Mouse (Mus musculus) small intestine, adult 2 months (tissue): ENCODE measurements around the gene Wfdc3.
A peak's percentile ranks its signal among the peaks of the same experiment; 100 is the strongest.

Source experiments
- CTCF ChIP-seq: fragments of 200-500 bp; IDR thresholded peaks from 2 replicates; pipeline ENCODE4 v1.5.1; 2012; ENCODE audit warnings: low read depth, mild to moderate bottlenecking, control low read depth, inconsistent platforms, low read length, moderate library complexity, mixed read lengths; ENCODE audit not compliant: insufficient replicate concordance, insufficient read length; ENCODE audit errors: extremely low read depth
- POLR2A ChIP-seq: fragments of 200-500 bp; IDR thresholded peaks from 2 replicates; pipeline ENCODE4 v1.6.1; 2012; ENCODE audit warnings: low read depth, mild to moderate bottlenecking, control low read depth, inconsistent platforms, low read length, moderate library complexity

DNA sequence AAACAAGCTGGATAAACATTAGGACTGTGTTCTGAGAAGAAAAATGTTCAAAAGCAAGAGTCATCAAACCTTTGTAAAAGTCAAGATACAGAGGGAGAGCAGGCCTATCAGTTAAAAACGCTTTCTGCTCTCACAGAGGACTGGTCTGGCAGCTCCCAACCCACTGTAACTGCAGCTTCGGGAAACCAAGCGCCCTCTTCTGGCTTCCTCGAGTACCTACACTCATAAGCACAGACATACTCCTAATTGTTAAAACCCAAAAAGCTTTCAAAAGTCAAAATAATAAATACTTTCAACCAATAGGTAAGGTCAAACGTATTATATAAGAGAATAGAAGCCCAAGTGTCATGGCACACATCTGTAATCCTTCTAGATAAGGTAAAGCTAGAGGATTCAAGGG is 41.5 kb downstream of the Wfdc3 start:
- TF ChIP-seq CTCF = peak; percentile 25; the same call in 1 of the 2 replicates
- TF ChIP-seq POLR2A = no peak
